ENCODE assay signal across 10 mouse cellular contexts in the genomic region with DNA sequence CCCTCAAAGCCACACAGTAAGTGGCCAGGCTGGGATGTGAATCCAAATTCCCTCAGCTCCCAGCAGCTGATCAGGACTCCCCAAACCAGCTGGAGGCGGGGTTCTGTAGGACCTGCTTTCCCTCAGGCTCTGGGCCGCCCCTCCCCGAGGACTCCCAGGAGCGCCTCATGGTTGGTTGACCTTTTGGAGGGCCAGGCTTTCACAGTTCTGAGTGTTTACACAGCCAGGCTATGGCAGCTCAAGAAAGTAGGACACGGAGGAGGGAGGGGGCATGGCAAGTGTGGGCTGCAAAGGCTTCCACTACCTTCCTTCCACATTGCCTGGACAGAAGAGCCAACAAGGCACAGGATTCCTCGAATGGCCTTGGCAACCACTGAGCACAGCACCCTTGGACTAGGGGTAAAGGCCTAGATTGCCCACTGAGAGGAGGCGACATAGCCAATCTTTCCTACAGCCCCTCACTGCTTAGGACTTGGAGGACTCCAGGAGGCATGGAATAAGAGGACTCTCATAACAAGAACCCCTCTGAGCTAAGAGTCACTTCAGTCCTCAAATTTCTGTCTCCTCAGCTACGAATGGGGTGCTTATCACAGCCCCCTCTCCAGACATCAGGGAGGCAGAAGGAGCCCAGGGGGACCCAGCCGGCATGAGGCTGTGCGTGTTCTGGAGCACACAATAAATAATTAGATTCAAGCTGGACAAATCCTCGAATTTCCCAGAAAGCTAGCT. TPM values are rescaled to one million over a fixed set of nuclear protein-coding genes. Genes with fewer than 3 reads are reported as not detected.
DNase-seq lines count a peak whose midpoint lies in the region; ATAC-seq and TF ChIP-seq lines count a peak whose summit lies in the region.
"Had no signal": no experiment of that assay in that cellular context is flagged by ENCODE, and none has a peak within 500 bp of the region (broad histone marks: within the 10 kb centered on the region; RNA-seq: fewer than 3 reads in every experiment).

No protein-coding gene starts in this region.

- no peaks in the 10 kb centered on the region for H3K36me3 ChIP-seq in forebrain, embryonic 10.5 days (replicated peaks)
- no peaks in the 10 kb centered on the region for H3K36me3 ChIP-seq in forebrain, embryonic 16.5 days (ENCODE audit: control insufficient read depth, insufficient read depth)
- H3K36me3 ChIP-seq in midbrain, embryonic 11.5 days (ENCODE audit: control insufficient read depth, insufficient read depth, low read length) = no peaks in the 10 kb centered on the region
- no peaks in the 10 kb centered on the region for H3K36me3 ChIP-seq in midbrain, embryonic 16.5 days (ENCODE audit: control insufficient read depth, insufficient read depth, low read length)
- no peaks in the 10 kb centered on the region for H3K36me3 ChIP-seq in lung, postnatal 0 days (ENCODE audit: insufficient read depth, low read length)

- WGBS in forebrain, embryonic 10.5 days = 68% methylated on average over 11 of the region's 11 CpGs
- 53% methylated on average over 11 of the region's 11 CpGs for WGBS in forebrain, embryonic 16.5 days
- WGBS in midbrain, embryonic 11.5 days = 59% methylated on average over 11 of the region's 11 CpGs
- 53% methylated on average over 11 of the region's 11 CpGs for WGBS in midbrain, embryonic 16.5 days
- 26% methylated on average over 11 of the region's 11 CpGs for WGBS in lung, postnatal 0 days

- DNase-seq in forebrain, embryonic 10.5 days (ENCODE audit: extremely low spot score, low spot score) = no peak
- no peak for DNase-seq in midbrain, embryonic 11.5 days (ENCODE audit: low spot score, missing footprints)
- peak; percentile 89 for DNase-seq in lung, postnatal 0 days (ENCODE audit: low spot score)
- DNase-seq in yolk sac, embryonic 10.5 days (ENCODE audit: low spot score) = peak; percentile 13
- no peak for DNase-seq in thymus, adult 18-20 months
- DNase-seq in thymus, postnatal 14 days = no peak

- H3K27me3 ChIP-seq in forebrain, embryonic 10.5 days (ENCODE audit: poor library complexity, severe bottlenecking) = no peaks in the 10 kb centered on the region
- H3K27me3 ChIP-seq in forebrain, embryonic 16.5 days (replicated peaks; ENCODE audit: control insufficient read depth, insufficient read depth, low read length) = peaks cover 14% of the 10 kb centered on the region
- no peaks in the 10 kb centered on the region for H3K27me3 ChIP-seq in midbrain, embryonic 11.5 days (ENCODE audit: control insufficient read depth, insufficient read depth, low read length)
- H3K27me3 ChIP-seq in midbrain, embryonic 16.5 days (ENCODE audit: control insufficient read depth, insufficient read depth, low read depth, low read length) = no peaks in the 10 kb centered on the region
- H3K27me3 ChIP-seq in lung, postnatal 0 days (replicated peaks; ENCODE audit: insufficient read depth, low read length) = no peaks in the 10 kb centered on the region

- ATAC-seq in forebrain, embryonic 16.5 days = no peak
- ATAC-seq in midbrain, embryonic 11.5 days (ENCODE audit: low FRiP score) = peak; percentile 42; the same call in 1 of the 2 replicates
- ATAC-seq in midbrain, embryonic 16.5 days = no peak
- peak; percentile 92 for ATAC-seq in lung, postnatal 0 days
- ATAC-seq: inflammation-experienced regulatory T-cells, adult 6 months had no signal

- no peak overlapping the region for H3K4me2 ChIP-seq in forebrain, embryonic 16.5 days (ENCODE audit: low read length)
- H3K4me2 ChIP-seq in midbrain, embryonic 11.5 days = no peak overlapping the region
- H3K4me2 ChIP-seq in midbrain, embryonic 16.5 days (ENCODE audit: low read length) = no peak overlapping the region
- no peak overlapping the region; the same call in 1 of the 2 replicates for H3K4me2 ChIP-seq in lung, postnatal 0 days (replicated peaks; ENCODE audit: low read depth, low read length)

- TF ChIP-seq CTCF in lung, postnatal 0 days (IDR thresholded peaks at IDR 0.05) = no peak

- no peaks in the 10 kb centered on the region for H3K9me3 ChIP-seq in forebrain, embryonic 10.5 days
- H3K9me3 ChIP-seq in forebrain, embryonic 16.5 days (ENCODE audit: control insufficient read depth, low read length) = no peaks in the 10 kb centered on the region
- no peaks in the 10 kb centered on the region for H3K9me3 ChIP-seq in midbrain, embryonic 11.5 days (ENCODE audit: control insufficient read depth, low read length)
- H3K9me3 ChIP-seq in midbrain, embryonic 16.5 days (replicated peaks; ENCODE audit: control insufficient read depth, low read length, poor library complexity, severe bottlenecking) = no peaks in the 10 kb centered on the region
- H3K9me3 ChIP-seq in lung, postnatal 0 days (ENCODE audit: low read length) = no peaks in the 10 kb centered on the region

- peak; percentile 57 for TF ChIP-seq EP300 in lung, postnatal 0 days (IDR thresholded peaks at IDR 0.05)

- H3K4me1 ChIP-seq in forebrain, embryonic 10.5 days = peaks cover 32% of the 10 kb centered on the region
- peaks cover 22% of the 10 kb centered on the region for H3K4me1 ChIP-seq in forebrain, embryonic 16.5 days (replicated peaks; ENCODE audit: control insufficient read depth, insufficient read depth, low read length)
- no peaks in the 10 kb centered on the region; the same call in 1 of the 2 replicates for H3K4me1 ChIP-seq in midbrain, embryonic 11.5 days (ENCODE audit: control insufficient read depth, insufficient read depth, low read length)
- peaks cover 4% of the 10 kb centered on the region; the same call in 1 of the 2 replicates for H3K4me1 ChIP-seq in midbrain, embryonic 16.5 days (ENCODE audit: control insufficient read depth, insufficient read depth, low read length)
- 0 out of 2 replicates have a peak, but pooled peaks cover 2% of the 10 kb centered on the region for H3K4me1 ChIP-seq in lung, postnatal 0 days (ENCODE audit: insufficient read depth, low read depth, low read length)

- 0 out of 2 replicates have a peak overlapping the region, but pooled peaks have one; percentile 48 for H3K27ac ChIP-seq in forebrain, embryonic 10.5 days
- no peak overlapping the region for H3K27ac ChIP-seq in forebrain, embryonic 16.5 days (ENCODE audit: low read length)
- H3K27ac ChIP-seq in midbrain, embryonic 11.5 days (ENCODE audit: low read depth, low read length) = no peak overlapping the region
- no peak overlapping the region; the same call in 1 of the 2 replicates for H3K27ac ChIP-seq in midbrain, embryonic 16.5 days (ENCODE audit: low read length)
- H3K27ac ChIP-seq in lung, postnatal 0 days (ENCODE audit: low read length) = peak overlapping the region; percentile 70

- H3K9ac ChIP-seq in forebrain, embryonic 16.5 days (replicated peaks; ENCODE audit: low read depth, low read length) = no peak overlapping the region
- no peak overlapping the region for H3K9ac ChIP-seq in midbrain, embryonic 11.5 days (ENCODE audit: low read length)
- H3K9ac ChIP-seq in midbrain, embryonic 16.5 days (ENCODE audit: low read depth, low read length) = no peak overlapping the region
- H3K9ac ChIP-seq in lung, postnatal 0 days (replicated peaks; ENCODE audit: low read depth) = no peak overlapping the region

- H3K4me3 ChIP-seq in forebrain, embryonic 10.5 days = no peak overlapping the region
- H3K4me3 ChIP-seq in forebrain, embryonic 16.5 days (replicated peaks; ENCODE audit: low read length) = no peak overlapping the region
- H3K4me3 ChIP-seq in midbrain, embryonic 11.5 days (ENCODE audit: low read depth, low read length) = no peak overlapping the region
- no peak overlapping the region for H3K4me3 ChIP-seq in midbrain, embryonic 16.5 days (ENCODE audit: low read depth, low read length)
- H3K4me3 ChIP-seq in lung, postnatal 0 days (ENCODE audit: low read depth, low read length) = no peak overlapping the region
- H3K4me3 ChIP-seq: erythroblast, embryonic 14.5 days had no signal

RNA-seq across cellular contexts. Expression of a gene that starts 29.5 kb away (rescaled TPM):
- polyA plus RNA-seq in forebrain, embryonic 10.5 days (2016; fragmentation: Nextera tagmentation; extraction: Ambion mirVana) = 0.74 and 0.77 TPM in 2 replicates
- 39.0 and 45.0 TPM in 2 replicates for polyA plus RNA-seq in forebrain, embryonic 16.5 days (2015; fragmentation: Nextera tagmentation; extraction: Ambion mirVana)
- polyA plus RNA-seq in midbrain, embryonic 11.5 days (2014; fragmentation: Nextera tagmentation; extraction: Ambion mirVana) = 4.3 and 5.7 TPM in 2 replicates
- 71.0 and 83.0 TPM in 2 replicates for polyA plus RNA-seq in midbrain, embryonic 16.5 days (2015; fragmentation: Nextera tagmentation; extraction: Ambion mirVana)
- polyA plus RNA-seq in lung, postnatal 0 days (2015; fragmentation: Nextera tagmentation; extraction: Ambion mirVana) = 1.3 TPM in 2 replicates
- polyA plus RNA-seq: erythroblast, embryonic 14.5 days; inflammation-experienced regulatory T-cells, adult 6 months had no signal

Comparison
In these comparisons a context has a peak if more than half of its experiments do, and no peak if none do; other contexts are left out.
1. H3K27ac ChIP-seq: peak in forebrain, embryonic 10.5 days (single experiment) and lung, postnatal 0 days (single experiment); none in forebrain, embryonic 16.5 days (single experiment), midbrain, embryonic 11.5 days (single experiment) and midbrain, embryonic 16.5 days (single experiment).
2. ATAC-seq: peak in midbrain, embryonic 11.5 days (single experiment) and lung, postnatal 0 days (single experiment); none in forebrain, embryonic 16.5 days (single experiment) and midbrain, embryonic 16.5 days (single experiment).
3. DNase-seq: peak in lung, postnatal 0 days (single experiment) and yolk sac, embryonic 10.5 days (single experiment); none in forebrain, embryonic 10.5 days (single experiment), midbrain, embryonic 11.5 days (single experiment), thymus, adult 18-20 months (0 of 2) and thymus, postnatal 14 days (single experiment).